Mouse (Mus musculus) limb, embryonic 10.5 days (tissue): ENCODE measurements around the gene Elk3. TPM values are rescaled to one million over a fixed set of nuclear protein-coding genes. Genes with fewer than 3 reads are reported as not detected.

ENCODE experiments used
- DNase-seq: peaks from one replicate; pipeline ENCODE4 v3.0.0-alpha.2; 2017; ENCODE audit warnings: low spot score
- H3K27ac ChIP-seq: fragments of 300-500 bp; sonication (generic); 2 replicates; pipeline ENCODE4 v1.5.1; 2016; ENCODE audit warnings: mild to moderate bottlenecking
- H3K27me3 ChIP-seq: fragments of 300-500 bp; sonication (generic); 2 replicates; pipeline ENCODE4 v1.6.1; 2016; ENCODE audit warnings: low read depth, mild to moderate bottlenecking; ENCODE audit not compliant: poor library complexity, severe bottlenecking
- H3K36me3 ChIP-seq: fragments of 300-500 bp; sonication (generic); 2 replicates; pipeline ENCODE4 v1.6.1; 2016; ENCODE audit warnings: mild to moderate bottlenecking, moderate library complexity
- H3K4me1 ChIP-seq: fragments of 300-500 bp; sonication (generic); 2 replicates; pipeline ENCODE4 v1.6.1; 2016
- H3K4me3 ChIP-seq: fragments of 300-500 bp; sonication (generic); 2 replicates; pipeline ENCODE4 v1.5.1; 2016; ENCODE audit warnings: mild to moderate bottlenecking, moderate library complexity
- H3K9me3 ChIP-seq: fragments of 300-500 bp; sonication (generic); replicated peaks from 2 replicates; pipeline ENCODE4 v1.6.1; 2016; ENCODE audit warnings: mild to moderate bottlenecking
- WGBS: fragments of 180-500 bp; shearing (Covaris S2); methylation state at CpG from one replicate; pipeline ENCODE4 v1.1.7; 2016; 5-methylcytosine and 5-hydroxymethylcytosine counted together
- polyA plus RNA-seq: library from polyadenylated mRNA; unstranded; fragments of >200 nt; fragmentation: Nextera tagmentation; extraction: Ambion mirVana; gene quantifications from 2 replicates; pipeline ENCODE4 v1.2.1, GENCODE M21; 2016

Elk3 gene
- polyA plus RNA-seq, 1 experiment from 2014 or later = 36.0 TPM

DNA sequence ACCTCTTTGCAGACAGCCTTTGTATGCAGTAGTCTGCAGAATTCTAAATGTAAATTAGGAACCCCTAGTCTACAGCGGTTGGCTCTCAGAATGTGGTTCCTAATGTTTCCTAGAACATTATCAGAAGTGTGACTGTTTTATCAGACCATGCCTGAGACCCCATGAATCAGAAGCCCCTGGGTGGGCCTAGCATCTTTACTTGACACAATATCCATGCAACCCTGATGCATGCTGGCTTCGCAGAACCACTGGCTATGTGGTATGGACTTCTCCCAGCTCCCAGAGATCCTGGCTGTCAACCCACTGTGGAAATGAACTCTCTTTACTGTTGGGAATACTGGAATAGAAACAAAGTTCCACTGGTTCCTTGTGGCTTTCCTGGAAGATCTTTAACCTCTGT is 58.3 kb downstream of the Elk3 start:
- 91% methylated on average over 2 of the region's 2 CpGs for WGBS
- H3K4me1 ChIP-seq = peaks cover 15% of the 10 kb centered on the region; the same call in 1 of the 2 replicates

DNA sequence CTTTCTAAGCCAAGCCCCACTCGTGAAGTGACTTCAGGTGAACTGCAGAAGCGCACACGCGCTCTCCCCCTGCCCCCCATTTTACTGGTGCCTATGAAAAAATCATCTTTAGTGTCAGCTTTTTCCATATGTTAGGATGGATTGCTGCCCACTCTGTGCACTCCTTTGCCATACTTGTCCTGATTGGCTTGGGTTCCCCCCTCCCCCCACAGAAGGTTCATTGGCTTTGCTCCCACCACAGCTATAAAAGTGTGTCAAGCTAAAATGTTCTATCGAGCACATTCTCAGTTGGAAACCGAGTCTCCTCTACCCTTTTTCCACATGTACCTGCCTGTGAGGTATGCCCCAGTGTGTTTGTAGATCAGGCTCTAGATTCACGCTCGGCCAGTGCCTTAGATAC is 59.5 kb downstream of the Elk3 start:
- no peak for DNase-seq
- no peaks in the 10 kb centered on the region for H3K27me3 ChIP-seq
- H3K4me3 ChIP-seq = no peak overlapping the region
- H3K4me1 ChIP-seq = peaks cover 11% of the 10 kb centered on the region; the same call in 1 of the 2 replicates
- WGBS = 96% methylated on average over 8 of the region's 8 CpGs
- no peaks in the 10 kb centered on the region for H3K9me3 ChIP-seq
- H3K36me3 ChIP-seq = peaks cover 95% of the 10 kb centered on the region
- H3K27ac ChIP-seq = no peak overlapping the region

More for the DNA sequence above, 58.3 kb downstream of the Elk3 start:
- DNase-seq = no peak
- Histone ChIP-seq H3K4me3 (no peak overlapping the region), H3K27ac (no peak overlapping the region), H3K36me3 (peaks cover 90% of the 10 kb centered on the region), H3K9me3 (no peaks in the 10 kb centered on the region), H3K27me3 (no peaks in the 10 kb centered on the region)

DNA sequence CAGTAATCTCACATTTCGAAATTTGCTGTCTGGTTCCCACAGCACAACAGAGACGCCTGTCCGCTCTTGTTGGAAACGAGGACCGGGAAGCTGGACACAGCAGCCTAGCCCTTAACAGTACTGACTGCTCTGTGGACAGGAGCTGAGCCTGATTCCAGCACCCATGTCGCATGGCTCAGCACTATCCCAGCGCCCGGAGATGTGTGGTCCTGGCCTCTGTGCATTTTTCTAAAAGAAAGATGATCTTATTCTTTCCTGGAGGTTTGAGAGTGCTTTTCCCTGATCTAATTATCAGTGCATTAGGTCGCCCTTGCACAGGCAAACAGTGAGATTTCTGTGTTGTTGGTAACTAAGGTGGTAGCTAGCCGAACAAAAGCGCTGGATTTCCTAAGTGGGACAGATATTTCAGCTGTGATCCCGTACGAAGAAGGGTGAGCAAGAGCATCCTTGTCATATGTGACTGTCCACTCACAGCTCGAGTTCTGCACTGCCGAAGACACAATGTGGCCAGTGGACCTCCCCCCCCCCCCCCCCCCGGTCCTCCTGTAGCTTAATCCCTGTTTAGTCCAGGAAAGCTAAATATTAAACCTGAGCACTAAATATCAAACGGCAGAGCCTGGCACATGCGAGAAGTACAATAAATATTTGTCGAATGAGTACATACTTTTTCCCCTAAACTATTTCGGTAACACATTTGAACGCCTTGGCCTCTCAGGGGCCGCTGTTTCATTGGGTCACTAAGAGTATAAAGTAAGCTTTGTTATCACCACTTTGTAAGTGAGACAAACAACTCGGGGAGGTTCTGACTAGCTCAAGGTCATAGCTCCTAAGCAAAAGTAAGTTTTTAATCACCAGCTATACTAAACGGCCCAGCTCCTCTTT is 60.3 kb downstream of the Elk3 start:
- H3K36me3 ChIP-seq = peaks cover 98% of the 10 kb centered on the region
- H3K4me1 ChIP-seq = peaks cover 11% of the 10 kb centered on the region; the same call in 1 of the 2 replicates
- WGBS = 90% methylated on average over 24 of the region's 24 CpGs
- no peak overlapping the region for H3K4me3 ChIP-seq
- H3K9me3 ChIP-seq = no peaks in the 10 kb centered on the region
- no peak overlapping the region for H3K27ac ChIP-seq
- DNase-seq = no peak
- H3K27me3 ChIP-seq = no peaks in the 10 kb centered on the region

DNA sequence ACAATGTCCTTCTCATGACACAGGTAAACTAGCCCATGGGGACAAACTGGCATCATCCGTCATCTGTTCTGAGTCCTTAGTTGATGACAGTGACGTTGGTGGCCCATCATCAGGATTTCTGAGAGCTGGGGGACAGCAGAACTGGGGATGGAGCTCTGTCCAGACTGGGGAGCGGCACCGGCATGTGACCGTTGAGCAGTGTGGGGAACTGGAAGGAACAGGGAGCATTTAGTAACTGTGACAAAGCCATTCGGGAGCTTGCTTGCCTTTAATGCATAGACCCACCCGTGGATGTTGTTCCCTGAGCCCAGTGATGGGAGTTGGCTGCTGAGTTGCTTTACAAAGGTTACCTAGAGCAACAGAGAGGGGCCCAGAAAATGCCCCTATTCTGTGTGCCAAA is 61.0 kb downstream of the Elk3 start:
- peaks cover 94% of the 10 kb centered on the region for H3K36me3 ChIP-seq
- no peaks in the 10 kb centered on the region for H3K27me3 ChIP-seq
- no peak for DNase-seq
- H3K27ac ChIP-seq = no peak overlapping the region
- 85% methylated on average over 7 of the region's 7 CpGs for WGBS
- H3K9me3 ChIP-seq = no peaks in the 10 kb centered on the region
- no peak overlapping the region for H3K4me3 ChIP-seq
- 0 out of 2 replicates have a peak, but pooled peaks cover 6% of the 10 kb centered on the region for H3K4me1 ChIP-seq

DNA sequence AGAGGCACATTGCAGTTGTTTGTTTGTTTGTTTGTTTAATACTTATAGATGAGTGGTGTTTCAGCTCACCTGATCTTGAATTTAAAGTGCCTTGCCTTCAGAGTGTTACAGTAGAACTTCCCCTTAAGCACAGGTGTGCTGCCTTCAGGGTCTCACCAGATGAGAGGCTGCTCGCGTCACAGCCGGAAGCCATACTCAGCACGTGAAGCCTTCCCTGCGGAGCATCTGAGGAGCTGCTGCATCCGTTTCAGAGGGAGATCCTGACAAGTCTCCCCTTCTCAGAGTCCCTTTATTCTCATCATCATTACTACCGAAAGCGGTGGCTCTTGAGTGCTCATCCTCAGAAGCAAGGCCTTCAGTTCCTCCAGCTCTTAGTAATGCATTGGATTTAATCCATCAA is 62.5 kb downstream of the Elk3 start:
- no peak for DNase-seq
- Histone ChIP-seq H3K4me3 (no peak overlapping the region), H3K9me3 (no peaks in the 10 kb centered on the region), H3K36me3 (peaks cover 86% of the 10 kb centered on the region), H3K27me3 (no peaks in the 10 kb centered on the region), H3K4me1 (0 out of 2 replicates have a peak, but pooled peaks cover 3% of the 10 kb centered on the region), H3K27ac (no peak overlapping the region)
- 78% methylated on average over 8 of the region's 8 CpGs for WGBS

DNA sequence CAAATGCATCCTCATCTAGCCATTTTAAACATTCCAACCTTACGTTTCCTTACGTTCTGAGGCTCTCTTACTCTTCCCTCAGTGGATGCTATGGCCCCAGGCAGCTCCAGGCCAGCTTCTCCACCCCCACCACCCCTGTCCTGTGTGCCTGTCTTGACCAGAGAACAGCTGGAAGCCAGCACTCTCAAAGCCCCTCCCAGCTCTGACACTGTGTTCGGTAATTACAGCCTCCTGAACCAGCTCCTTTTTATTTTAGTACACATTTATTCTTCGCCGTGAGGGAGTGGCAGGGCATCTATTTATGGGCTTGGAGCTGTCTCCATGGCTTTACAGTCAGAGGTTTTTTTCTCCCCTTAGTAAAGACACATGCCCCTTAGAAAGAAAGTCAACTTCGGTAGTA is 63.0 kb downstream of the Elk3 start:
- 53% methylated on average over 6 of the region's 6 CpGs for WGBS
- Histone ChIP-seq H3K4me1 (0 out of 2 replicates have a peak, but pooled peaks cover 3% of the 10 kb centered on the region), H3K9me3 (no peaks in the 10 kb centered on the region), H3K27me3 (no peaks in the 10 kb centered on the region), H3K27ac (no peak overlapping the region), H3K36me3 (peaks cover 81% of the 10 kb centered on the region), H3K4me3 (no peak overlapping the region)
- no peak for DNase-seq

DNA sequence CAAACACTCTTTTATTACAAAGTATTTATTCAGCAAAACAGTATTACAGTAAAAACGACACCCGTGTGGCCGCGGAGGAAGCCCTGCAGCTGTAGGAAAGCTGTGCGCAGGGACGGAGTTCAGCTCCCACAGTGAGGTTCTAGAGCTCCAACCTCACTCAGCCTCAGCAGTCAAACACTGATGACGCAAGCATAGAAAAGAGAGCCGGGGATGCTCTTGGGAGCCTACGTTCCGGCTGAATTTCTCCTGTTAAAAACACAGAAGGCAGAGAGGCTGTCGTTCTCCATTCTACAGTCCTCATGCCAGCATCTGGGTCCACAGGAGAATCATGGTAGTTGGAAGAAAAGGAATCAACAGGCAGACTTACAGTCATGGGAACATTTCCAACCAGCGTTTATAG is 63.5 kb downstream of the Elk3 start:
- WGBS = 92% methylated on average over 12 of the region's 12 CpGs
- Histone ChIP-seq H3K27ac (no peak overlapping the region), H3K36me3 (peaks cover 76% of the 10 kb centered on the region), H3K4me1 (0 out of 2 replicates have a peak, but pooled peaks cover 3% of the 10 kb centered on the region), H3K4me3 (no peak overlapping the region), H3K9me3 (no peaks in the 10 kb centered on the region), H3K27me3 (no peaks in the 10 kb centered on the region)
- DNase-seq = no peak

DNA sequence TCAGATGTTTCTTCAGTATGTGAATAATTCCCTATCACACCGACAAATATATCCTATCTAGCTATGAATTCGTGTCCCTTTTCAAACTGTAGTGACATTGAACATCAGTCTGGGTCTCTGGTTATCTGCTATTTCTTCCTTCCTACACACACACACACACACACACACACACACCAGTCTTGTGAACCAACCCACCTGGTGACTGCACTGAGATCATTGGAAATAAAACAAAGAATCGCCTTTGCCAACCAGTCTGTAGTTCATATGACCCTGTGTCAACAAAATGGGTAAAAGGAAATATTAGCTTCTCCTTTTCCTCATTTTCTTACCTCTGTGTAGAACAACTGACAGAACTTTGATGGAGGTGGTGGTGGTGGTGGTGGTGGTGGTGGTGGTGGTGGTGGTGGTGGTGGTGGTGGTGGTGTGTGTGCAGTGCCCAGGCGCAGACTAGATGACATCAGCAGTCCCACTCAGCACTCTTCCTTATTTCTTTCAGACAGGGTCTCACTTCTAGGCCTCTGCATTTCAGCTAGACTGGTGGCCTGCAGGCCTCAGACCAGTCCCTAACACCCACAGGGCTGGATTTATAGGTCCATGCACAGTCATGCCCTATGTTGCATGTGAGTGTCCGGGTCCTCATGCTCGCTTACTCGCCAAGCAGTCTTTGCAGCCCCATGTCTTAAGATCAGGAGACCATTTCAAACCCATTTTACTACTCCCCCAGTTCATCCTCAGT is 64.6 kb downstream of the Elk3 start:
- 93% methylated on average over 7 of the region's 7 CpGs for WGBS
- Histone ChIP-seq H3K4me1 (0 out of 2 replicates have a peak, but pooled peaks cover 3% of the 10 kb centered on the region), H3K27me3 (no peaks in the 10 kb centered on the region), H3K36me3 (peaks cover 70% of the 10 kb centered on the region), H3K4me3 (no peak overlapping the region), H3K27ac (no peak overlapping the region), H3K9me3 (no peaks in the 10 kb centered on the region)
- no peak for DNase-seq

DNA sequence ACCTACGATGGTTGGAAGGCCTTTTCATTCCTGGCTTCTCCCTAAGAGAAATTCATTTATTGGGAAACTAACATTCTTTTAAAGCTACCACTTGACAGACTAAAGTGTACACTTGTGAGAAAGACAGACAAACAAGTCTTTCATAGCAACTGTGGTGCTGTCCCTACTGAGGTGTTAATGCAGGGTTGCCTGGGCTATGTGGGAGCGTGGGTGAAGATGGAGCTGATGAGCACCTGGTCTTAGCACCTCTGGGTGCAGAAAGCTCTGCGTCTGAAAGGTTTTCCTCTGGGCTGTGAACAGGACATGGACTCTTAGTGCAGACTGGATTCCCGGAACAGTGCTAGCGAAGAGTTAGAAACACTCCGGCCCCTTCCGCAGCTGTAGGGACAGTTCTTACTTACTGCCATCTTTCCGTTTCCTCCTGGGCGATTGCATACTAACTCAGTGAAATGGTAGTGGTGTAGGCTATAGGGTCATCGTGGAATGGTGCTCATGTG is 66.7 kb downstream of the Elk3 start:
- DNase-seq = no peak
- peaks cover 64% of the 10 kb centered on the region for H3K36me3 ChIP-seq
- no peaks in the 10 kb centered on the region for H3K9me3 ChIP-seq
- H3K27me3 ChIP-seq = no peaks in the 10 kb centered on the region
- no peak overlapping the region for H3K27ac ChIP-seq
- WGBS = 87% methylated on average over 10 of the region's 10 CpGs
- H3K4me1 ChIP-seq = 0 out of 2 replicates have a peak, but pooled peaks cover 3% of the 10 kb centered on the region
- no peak overlapping the region for H3K4me3 ChIP-seq

DNA sequence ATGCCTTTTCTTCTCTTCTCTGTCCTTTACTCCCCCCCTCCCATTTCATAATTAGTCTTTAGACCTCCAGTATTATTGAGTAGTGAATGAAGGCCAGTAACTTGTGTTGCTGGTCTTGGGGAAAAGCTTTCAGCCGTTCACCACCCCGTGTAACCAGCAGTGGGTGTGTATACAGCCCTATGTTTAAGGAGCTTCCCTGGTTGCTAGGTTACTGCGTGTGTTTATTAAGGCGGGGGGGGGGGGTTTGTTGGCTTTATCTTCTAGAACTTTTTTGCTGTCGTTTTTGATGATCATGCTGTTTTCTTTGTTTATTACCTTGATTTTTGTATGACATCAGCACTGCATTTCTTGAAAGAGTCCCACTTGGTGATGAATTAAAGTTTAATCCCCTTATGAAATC is 68.1 kb downstream of the Elk3 start:
- no peaks in the 10 kb centered on the region for H3K9me3 ChIP-seq
- H3K4me1 ChIP-seq = 0 out of 2 replicates have a peak, but pooled peaks cover 3% of the 10 kb centered on the region
- no peak overlapping the region for H3K4me3 ChIP-seq
- no peaks in the 10 kb centered on the region for H3K27me3 ChIP-seq
- peaks cover 64% of the 10 kb centered on the region for H3K36me3 ChIP-seq
- DNase-seq = no peak
- H3K27ac ChIP-seq = no peak overlapping the region
- 18% methylated on average over 5 of the region's 5 CpGs for WGBS

DNA sequence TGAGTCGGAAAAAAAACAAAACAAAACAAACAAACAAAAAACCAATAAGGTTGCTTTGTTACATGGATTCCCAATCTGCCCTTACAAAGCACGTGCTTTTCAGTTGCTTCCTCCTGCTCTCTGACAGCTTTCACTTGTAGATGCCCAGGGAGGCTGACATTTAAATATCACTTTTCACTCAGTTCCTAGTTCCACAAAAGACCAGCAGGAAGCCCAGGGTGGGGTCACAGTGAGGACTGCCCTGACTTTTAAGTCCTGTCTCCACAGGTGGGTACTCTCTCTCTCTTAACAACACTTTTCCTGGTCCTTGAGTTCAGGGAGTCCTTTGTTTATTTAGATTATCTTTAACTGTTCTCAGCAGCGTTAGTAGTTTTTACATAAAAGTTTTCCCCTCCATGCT is 68.7 kb downstream of the Elk3 start:
- no peaks in the 10 kb centered on the region for H3K9me3 ChIP-seq
- H3K36me3 ChIP-seq = peaks cover 64% of the 10 kb centered on the region
- H3K4me1 ChIP-seq = no peaks in the 10 kb centered on the region
- WGBS = 21% methylated on average over 3 of the region's 3 CpGs
- no peak overlapping the region for H3K4me3 ChIP-seq
- no peaks in the 10 kb centered on the region for H3K27me3 ChIP-seq
- DNase-seq = no peak
- no peak overlapping the region for H3K27ac ChIP-seq

DNA sequence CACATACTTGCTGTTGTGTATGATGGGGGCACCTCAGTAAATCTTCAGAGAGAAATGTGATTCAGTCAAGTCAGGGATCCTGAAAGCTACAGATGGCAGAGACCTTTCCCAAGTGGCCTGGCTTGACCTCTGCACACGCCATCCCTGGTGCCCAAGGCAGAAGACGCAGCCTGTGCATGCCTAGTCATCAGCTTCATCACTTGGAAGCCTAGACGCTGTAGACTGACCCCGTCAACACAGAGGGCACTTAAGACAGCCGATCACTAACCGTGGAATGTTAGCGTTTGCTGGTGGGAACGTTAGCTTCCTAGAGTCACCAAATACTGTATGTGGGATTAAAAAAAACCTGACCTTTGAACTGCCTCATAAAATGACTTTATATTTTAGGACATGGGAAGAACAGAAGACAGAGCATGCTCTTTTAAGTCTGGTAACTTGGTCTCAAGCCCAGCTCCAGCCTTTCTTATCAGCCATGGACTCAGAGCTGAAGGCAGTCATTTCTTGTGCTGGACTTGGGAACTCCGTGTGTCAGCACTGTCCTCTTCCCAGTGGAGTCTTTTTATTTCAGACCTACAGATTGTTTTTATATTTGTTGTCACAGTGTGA is 71.6 kb downstream of the Elk3 start:
- no peaks in the 10 kb centered on the region for H3K27me3 ChIP-seq
- no peak overlapping the region for H3K27ac ChIP-seq
- no peaks in the 10 kb centered on the region for H3K4me1 ChIP-seq
- H3K4me3 ChIP-seq = no peak overlapping the region
- H3K36me3 ChIP-seq = peaks cover 69% of the 10 kb centered on the region
- WGBS = 77% methylated on average over 9 of the region's 9 CpGs
- no peak for DNase-seq
- no peaks in the 10 kb centered on the region for H3K9me3 ChIP-seq
